Mouse (Mus musculus) lung, postnatal 10 days (tissue): ENCODE results near the gene Rnf227.

Experiments
- DNase-seq: peaks from one replicate; pipeline ENCODE4 v3.0.0; 2021

The Rnf227 gene

GRCm38 (mm10) chr11:69372056-69372779 lies 32.0 kb downstream of the Rnf227 start:
- no peak for DNase-seq

GRCm38 (mm10) chr11:69372780-69373170 lies 32.5 kb downstream of the Rnf227 start:
- DNase-seq = peak; percentile 41

- no peak for DNase-seq
Measured at GRCm38 (mm10) chr11:69373223-69373965, 33.1 kb downstream of the Rnf227 start.

DNA sequence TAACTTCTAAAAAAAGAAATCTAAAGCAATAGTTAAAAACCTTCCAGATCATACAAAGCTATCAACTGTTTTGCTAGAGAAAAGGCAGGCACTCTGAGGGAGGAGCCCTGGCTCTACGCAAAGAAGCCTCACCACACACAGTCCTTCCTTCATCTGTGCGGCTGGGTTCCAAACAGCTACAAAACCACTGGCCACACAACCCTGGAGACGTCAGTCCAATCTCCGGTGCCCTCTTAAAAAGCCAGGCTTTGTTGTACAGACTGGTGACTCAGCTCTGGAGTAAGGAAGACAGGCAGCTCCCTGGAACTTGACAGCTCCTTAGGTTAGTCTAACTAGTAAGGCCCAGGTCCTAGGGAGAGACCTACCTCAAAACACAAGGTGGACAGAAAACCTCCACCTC lies 35.4 kb downstream of the Rnf227 start:
- DNase-seq = no peak

GRCm38 (mm10) chr11:69377766-69378165 lies 37.5 kb downstream of the Rnf227 start:
- no peak for DNase-seq

GRCm38 (mm10) chr11:69379600-69379999 lies 39.3 kb downstream of the Rnf227 start:
- no peak for DNase-seq

DNA sequence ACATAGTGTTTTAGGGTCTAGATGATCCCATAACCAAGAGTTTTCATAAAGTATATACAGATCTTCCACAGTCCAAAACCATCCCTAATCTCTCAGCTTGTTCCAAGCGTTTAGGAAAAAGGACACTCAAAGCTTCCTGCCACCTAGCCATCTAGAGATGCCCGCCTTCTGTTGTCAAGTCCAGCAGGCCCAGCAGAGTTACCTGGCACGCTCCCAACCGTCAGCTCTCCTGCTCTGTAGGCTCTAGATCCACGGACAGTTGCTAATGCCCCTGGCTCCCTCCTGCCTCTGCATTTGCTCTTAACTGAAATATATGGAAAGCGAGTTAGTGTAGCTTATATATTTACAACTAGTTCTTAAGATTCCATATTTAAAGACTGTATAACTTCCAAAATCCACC lies 41.1 kb downstream of the Rnf227 start:
- DNase-seq = no peak

DNA sequence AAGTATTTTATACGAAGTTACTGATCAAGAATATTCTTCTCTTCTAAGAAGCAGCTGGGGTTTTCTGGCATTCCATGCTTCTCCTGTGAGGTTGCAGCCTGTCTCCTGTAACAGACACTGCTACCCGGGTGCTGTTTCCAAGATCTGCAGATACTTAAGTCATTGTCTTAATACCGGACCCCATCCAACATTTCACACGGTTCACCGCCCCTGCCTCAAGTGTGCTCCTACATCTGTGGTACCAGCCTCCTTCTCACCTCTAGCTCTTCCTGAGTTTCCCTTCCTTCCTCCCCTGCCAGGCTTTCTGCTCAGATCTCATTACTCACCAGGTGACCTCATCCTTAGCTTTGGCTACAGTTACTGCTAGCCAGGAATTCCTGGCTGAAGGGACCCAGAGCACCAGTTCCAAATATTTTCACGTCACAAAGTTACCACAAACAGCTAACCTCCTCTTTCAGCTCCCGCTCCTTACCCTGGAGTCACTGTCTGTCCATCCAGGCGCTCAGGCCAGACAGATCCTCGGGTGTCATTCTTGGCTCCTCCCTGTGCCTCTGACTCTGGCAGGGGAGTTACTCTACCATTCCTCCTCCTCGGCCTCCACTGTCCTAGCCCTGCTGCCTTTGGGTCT lies 42.3 kb downstream of the Rnf227 start:
- peak; percentile 13 for DNase-seq

GRCm38 (mm10) chr11:69384979-69385378 lies 44.7 kb downstream of the Rnf227 start:
- no peak for DNase-seq

GRCm38 (mm10) chr11:69386758-69387157 lies 46.5 kb downstream of the Rnf227 start:
- DNase-seq = no peak

DNA sequence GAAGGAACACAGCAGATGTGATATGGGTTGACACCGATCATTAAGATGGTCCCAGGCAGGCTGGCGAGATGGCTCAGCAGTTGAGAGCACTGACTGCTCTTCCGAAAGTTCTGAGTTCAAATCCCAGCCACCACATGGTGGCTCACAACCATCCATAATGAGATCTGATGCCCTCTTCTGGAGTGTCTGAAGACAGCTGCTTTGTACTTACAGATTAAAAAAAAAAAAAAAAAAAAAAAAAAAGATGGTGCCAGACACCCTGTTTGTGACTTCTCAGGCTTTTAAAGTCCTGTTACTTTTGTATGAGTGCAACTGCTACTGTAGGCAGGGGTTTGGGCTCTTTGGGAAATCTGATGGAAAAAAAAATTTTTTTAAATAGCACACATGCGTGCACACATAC lies 48.4 kb downstream of the Rnf227 start:
- no peak for DNase-seq

DNA sequence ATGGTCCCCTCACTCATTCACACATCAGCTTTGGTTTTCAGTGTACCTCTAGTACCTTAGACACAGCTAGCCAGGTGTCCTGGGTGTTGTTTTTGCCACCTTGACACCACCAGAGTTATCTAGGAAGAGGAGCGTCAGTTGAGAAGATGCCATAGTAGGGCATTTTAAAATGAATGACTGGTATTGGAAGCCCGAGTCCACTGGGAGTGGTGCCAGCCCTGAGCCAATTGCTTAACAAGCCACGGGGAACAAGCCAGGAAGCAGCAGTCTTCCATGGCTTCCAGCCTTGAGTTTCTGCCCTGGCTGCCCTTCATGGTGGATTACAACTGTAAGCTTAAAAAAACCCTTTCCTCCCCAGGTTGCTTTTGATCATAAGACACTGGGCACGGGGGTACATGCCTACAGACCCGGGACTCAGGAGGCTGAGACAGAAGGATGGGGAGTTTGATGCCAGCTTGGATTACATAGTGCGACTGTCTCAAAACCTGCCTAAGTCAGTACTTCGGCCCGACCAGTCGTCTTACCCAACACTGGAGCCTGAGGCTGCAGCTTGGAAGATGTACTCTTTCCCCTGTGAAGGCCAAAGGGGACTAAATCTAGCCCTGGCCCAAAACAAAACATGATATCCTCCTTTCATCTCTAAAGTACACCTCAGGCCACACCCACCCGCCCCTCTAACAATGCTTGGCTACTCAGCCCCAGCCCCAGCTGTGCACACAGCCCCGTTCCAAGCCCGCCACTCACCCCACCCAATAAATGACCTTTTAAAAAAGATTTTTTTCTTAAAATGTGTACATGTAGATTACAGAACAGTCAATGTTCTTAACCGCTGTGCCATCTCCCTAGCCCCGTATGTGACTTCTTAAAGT lies 49.5 kb downstream of the Rnf227 start:
- DNase-seq = peak; percentile 61

- peak; percentile 89 for DNase-seq
Measured at GRCm38 (mm10) chr11:69390400-69391034, 50.3 kb downstream of the Rnf227 start.
